Mouse (Mus musculus): Measurements from ENCODE around the gene Taf6l. TPM values are rescaled to one million over a fixed set of nuclear protein-coding genes. Genes with fewer than 3 reads are reported as not detected.

Gene Taf6l
- polyA plus RNA-seq (2014; fragmentation: Nextera tagmentation; extraction: Ambion mirVana) = 19.0 and 19.9 TPM in 2 replicates

GRCm38 (mm10) chr19:8786008-8786781 is at the start of gene Taf6l:
TSS of gene Taf6l (minus strand) at chr19:8786417.
- peak; percentile 98 for ATAC-seq (replicated peaks; ENCODE audit: insufficient number of reproducible peaks, low FRiP score, low TSS enrichment, low read depth)
- Histone ChIP-seq H3K9me3 (replicated peaks; ENCODE audit: control insufficient read depth, low read length) (no peaks in the 10 kb centered on the region), H3K9ac (replicated peaks; ENCODE audit: low read length) (peak within 1 kb of the TSS; percentile 63), H3K27ac (replicated peaks; ENCODE audit: low read depth, low read length) (peak within 1 kb of the TSS; percentile 59; the same call in 1 of the 2 replicates), H3K27me3 (ENCODE audit: control insufficient read depth, insufficient read depth, low read length) (no peaks in the 10 kb centered on the region), H3K36me3 (replicated peaks; ENCODE audit: control insufficient read depth, insufficient read depth, low read depth, low read length) (peaks cover 2% of the 10 kb centered on the region; the same call in 1 of the 2 replicates), H3K4me3 (ENCODE audit: low read depth, low read length) (peak within 1 kb of the TSS; percentile 74), H3K4me1 (ENCODE audit: control insufficient read depth, insufficient read depth, low read length) (no peaks in the 10 kb centered on the region), H3K4me2 (ENCODE audit: low read depth, low read length) (peak within 1 kb of the TSS; percentile 57)
- whole genome bisulfite sequencing = under 1% methylated on average over 32 of the region's 32 CpGs
- DNase-seq (ENCODE audit: low spot score) = peak; percentile 97

- H3K9ac ChIP-seq (replicated peaks; ENCODE audit: low read length) = no peak overlapping the region
- no peak overlapping the region for H3K27ac ChIP-seq (replicated peaks; ENCODE audit: low read depth, low read length)
- no peaks in the 10 kb centered on the region for H3K4me1 ChIP-seq (ENCODE audit: control insufficient read depth, insufficient read depth, low read length)
- DNase-seq (ENCODE audit: low spot score) = no peak
- no peak overlapping the region for H3K4me3 ChIP-seq (ENCODE audit: low read depth, low read length)
- no peaks in the 10 kb centered on the region for H3K9me3 ChIP-seq (replicated peaks; ENCODE audit: control insufficient read depth, low read length)
- H3K4me2 ChIP-seq (ENCODE audit: low read depth, low read length) = no peak overlapping the region
- H3K27me3 ChIP-seq (ENCODE audit: control insufficient read depth, insufficient read depth, low read length) = no peaks in the 10 kb centered on the region
- 95% methylated on average over 4 of the region's 4 CpGs for WGBS
- H3K36me3 ChIP-seq (replicated peaks; ENCODE audit: control insufficient read depth, insufficient read depth, low read depth, low read length) = peaks cover 33% of the 10 kb centered on the region
- no peak for ATAC-seq (replicated peaks; ENCODE audit: insufficient number of reproducible peaks, low FRiP score, low TSS enrichment, low read depth)
Observed at GRCm38 (mm10) chr19:8832971-8833370, 46.8 kb upstream of the Taf6l start.

- Histone ChIP-seq H3K9ac (replicated peaks; ENCODE audit: low read length) (no peak overlapping the region), H3K36me3 (replicated peaks; ENCODE audit: control insufficient read depth, insufficient read depth, low read depth, low read length) (peaks cover 36% of the 10 kb centered on the region), H3K27ac (replicated peaks; ENCODE audit: low read depth, low read length) (no peak overlapping the region), H3K9me3 (replicated peaks; ENCODE audit: control insufficient read depth, low read length) (no peaks in the 10 kb centered on the region), H3K4me3 (ENCODE audit: low read depth, low read length) (no peak overlapping the region), H3K27me3 (ENCODE audit: control insufficient read depth, insufficient read depth, low read length) (no peaks in the 10 kb centered on the region), H3K4me2 (ENCODE audit: low read depth, low read length) (no peak overlapping the region), H3K4me1 (ENCODE audit: control insufficient read depth, insufficient read depth, low read length) (no peaks in the 10 kb centered on the region)
- DNase-seq (ENCODE audit: low spot score) (no peak), ATAC-seq (replicated peaks; ENCODE audit: insufficient number of reproducible peaks, low FRiP score, low TSS enrichment, low read depth) (no peak)
- WGBS = 87% methylated on average over 11 of the region's 11 CpGs
Observed at GRCm38 (mm10) chr19:8831262-8831661, 45.0 kb upstream of the Taf6l start.

- H3K27me3 ChIP-seq (ENCODE audit: control insufficient read depth, insufficient read depth, low read length) = no peaks in the 10 kb centered on the region
- no peak overlapping the region for H3K27ac ChIP-seq (replicated peaks; ENCODE audit: low read depth, low read length)
- H3K9ac ChIP-seq (replicated peaks; ENCODE audit: low read length) = no peak overlapping the region
- no peak overlapping the region for H3K4me2 ChIP-seq (ENCODE audit: low read depth, low read length)
- no peak for ATAC-seq (replicated peaks; ENCODE audit: insufficient number of reproducible peaks, low FRiP score, low TSS enrichment, low read depth)
- no peak for DNase-seq (ENCODE audit: low spot score)
- peaks cover 40% of the 10 kb centered on the region for H3K36me3 ChIP-seq (replicated peaks; ENCODE audit: control insufficient read depth, insufficient read depth, low read depth, low read length)
- no peaks in the 10 kb centered on the region for H3K9me3 ChIP-seq (replicated peaks; ENCODE audit: control insufficient read depth, low read length)
- no peaks in the 10 kb centered on the region for H3K4me1 ChIP-seq (ENCODE audit: control insufficient read depth, insufficient read depth, low read length)
- WGBS = 86% methylated on average over 8 of the region's 8 CpGs
- no peak overlapping the region for H3K4me3 ChIP-seq (ENCODE audit: low read depth, low read length)
Observed at GRCm38 (mm10) chr19:8830664-8831063, 44.4 kb upstream of the Taf6l start.

DNA sequence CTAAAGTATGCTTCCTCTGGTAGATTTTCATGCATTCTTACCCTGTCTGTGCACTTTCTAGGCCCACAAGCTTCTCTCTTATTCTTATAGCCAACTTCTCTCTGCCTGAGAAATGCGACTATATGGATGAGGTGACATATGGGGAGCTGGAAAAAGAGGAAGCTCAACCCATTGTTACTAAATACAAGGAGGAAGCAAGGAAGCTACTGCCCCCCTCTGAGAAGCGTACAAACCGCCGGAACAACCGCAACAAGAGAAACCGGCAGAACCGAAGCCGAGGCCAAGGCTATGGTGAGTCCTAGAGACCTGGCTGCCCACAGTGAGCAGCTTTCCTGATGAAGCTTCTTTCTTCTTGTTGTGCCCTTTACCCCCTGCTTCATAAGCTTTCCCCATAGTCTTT is 43.4 kb upstream of the Taf6l start, which contains the start of gene AC129217.1:
Gene AC129217.1 (plus strand): TSS at position 114 of the 400 bp plus-strand sequence.
- Histone ChIP-seq H3K4me1 (ENCODE audit: control insufficient read depth, insufficient read depth, low read length) (no peaks in the 10 kb centered on the region), H3K36me3 (replicated peaks; ENCODE audit: control insufficient read depth, insufficient read depth, low read depth, low read length) (peaks cover 48% of the 10 kb centered on the region), H3K9ac (replicated peaks; ENCODE audit: low read length) (no peak within 1 kb of the TSS), H3K4me2 (ENCODE audit: low read depth, low read length) (no peak within 1 kb of the TSS), H3K4me3 (ENCODE audit: low read depth, low read length) (no peak within 1 kb of the TSS), H3K27me3 (ENCODE audit: control insufficient read depth, insufficient read depth, low read length) (no peaks in the 10 kb centered on the region), H3K9me3 (replicated peaks; ENCODE audit: control insufficient read depth, low read length) (no peaks in the 10 kb centered on the region), H3K27ac (replicated peaks; ENCODE audit: low read depth, low read length) (no peak within 1 kb of the TSS)
- DNase-seq (ENCODE audit: low spot score) (no peak), ATAC-seq (replicated peaks; ENCODE audit: insufficient number of reproducible peaks, low FRiP score, low TSS enrichment, low read depth) (no peak)
- 89% methylated on average over 8 of the region's 8 CpGs for WGBS

DNA sequence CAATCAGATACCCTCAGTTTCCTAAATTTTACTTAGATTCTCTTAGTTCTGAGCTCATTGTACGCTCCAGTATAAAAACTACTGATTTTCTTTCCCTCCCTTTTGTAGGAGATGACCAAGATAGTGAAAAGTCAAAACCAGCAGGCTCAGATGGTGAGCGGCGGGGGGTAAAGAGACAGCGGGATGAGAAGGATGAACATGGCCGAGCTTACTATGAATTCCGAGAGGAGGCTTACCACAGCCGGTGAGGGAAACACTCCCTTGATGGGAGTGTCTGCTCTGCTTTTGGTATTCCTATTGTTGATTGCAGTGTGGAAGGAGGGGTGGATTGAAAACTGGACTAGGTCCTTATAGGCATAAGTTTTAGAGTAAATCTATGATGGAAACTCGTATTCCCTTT is 36.5 kb upstream of the Taf6l start:
- 85% methylated on average over 8 of the region's 8 CpGs for WGBS
- Histone ChIP-seq H3K4me1 (ENCODE audit: control insufficient read depth, insufficient read depth, low read length) (no peaks in the 10 kb centered on the region), H3K9me3 (replicated peaks; ENCODE audit: control insufficient read depth, low read length) (no peaks in the 10 kb centered on the region), H3K27ac (replicated peaks; ENCODE audit: low read depth, low read length) (no peak overlapping the region), H3K4me3 (ENCODE audit: low read depth, low read length) (peak overlapping the region; percentile 9), H3K27me3 (ENCODE audit: control insufficient read depth, insufficient read depth, low read length) (no peaks in the 10 kb centered on the region), H3K4me2 (ENCODE audit: low read depth, low read length) (peak overlapping the region; percentile 83), H3K9ac (replicated peaks; ENCODE audit: low read length) (no peak overlapping the region; the same call in 1 of the 2 replicates), H3K36me3 (replicated peaks; ENCODE audit: control insufficient read depth, insufficient read depth, low read depth, low read length) (peaks cover 18% of the 10 kb centered on the region)
- ATAC-seq (replicated peaks; ENCODE audit: insufficient number of reproducible peaks, low FRiP score, low TSS enrichment, low read depth) (no peak), DNase-seq (ENCODE audit: low spot score) (no peak)

DNA sequence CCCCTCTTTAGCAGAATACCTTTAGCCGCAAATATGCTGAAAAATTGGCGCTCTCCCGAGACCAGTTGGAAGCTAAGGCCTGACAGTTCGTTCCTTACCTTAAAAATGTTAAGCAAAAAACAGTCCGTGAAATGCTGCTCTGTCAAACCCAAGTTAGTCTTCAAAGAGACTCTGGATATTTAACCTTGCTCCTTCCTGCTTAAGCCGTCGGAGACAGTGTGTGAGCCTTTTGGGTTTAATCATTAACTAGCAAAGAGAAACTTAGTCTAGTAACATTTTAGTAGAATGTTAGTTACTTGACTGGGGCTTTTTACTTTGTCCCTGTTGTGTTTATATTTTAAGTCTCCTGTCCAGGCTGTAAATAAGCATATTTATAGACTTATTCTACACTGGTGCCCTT is 34.9 kb upstream of the Taf6l start:
- H3K9ac ChIP-seq (replicated peaks; ENCODE audit: low read length) = peak overlapping the region; percentile 96
- H3K4me3 ChIP-seq (ENCODE audit: low read depth, low read length) = peak overlapping the region; percentile 99
- no peaks in the 10 kb centered on the region for H3K9me3 ChIP-seq (replicated peaks; ENCODE audit: control insufficient read depth, low read length)
- no peak overlapping the region for H3K27ac ChIP-seq (replicated peaks; ENCODE audit: low read depth, low read length)
- peak overlapping the region; percentile 83 for H3K4me2 ChIP-seq (ENCODE audit: low read depth, low read length)
- no peaks in the 10 kb centered on the region; the same call in 1 of the 2 replicates for H3K4me1 ChIP-seq (ENCODE audit: control insufficient read depth, insufficient read depth, low read length)
- DNase-seq (ENCODE audit: low spot score) (no peak), ATAC-seq (replicated peaks; ENCODE audit: insufficient number of reproducible peaks, low FRiP score, low TSS enrichment, low read depth) (no peak)
- WGBS = 2% methylated on average over 7 of the region's 7 CpGs
- H3K27me3 ChIP-seq (ENCODE audit: control insufficient read depth, insufficient read depth, low read length) = no peaks in the 10 kb centered on the region
- peaks cover 17% of the 10 kb centered on the region for H3K36me3 ChIP-seq (replicated peaks; ENCODE audit: control insufficient read depth, insufficient read depth, low read depth, low read length)

DNA sequence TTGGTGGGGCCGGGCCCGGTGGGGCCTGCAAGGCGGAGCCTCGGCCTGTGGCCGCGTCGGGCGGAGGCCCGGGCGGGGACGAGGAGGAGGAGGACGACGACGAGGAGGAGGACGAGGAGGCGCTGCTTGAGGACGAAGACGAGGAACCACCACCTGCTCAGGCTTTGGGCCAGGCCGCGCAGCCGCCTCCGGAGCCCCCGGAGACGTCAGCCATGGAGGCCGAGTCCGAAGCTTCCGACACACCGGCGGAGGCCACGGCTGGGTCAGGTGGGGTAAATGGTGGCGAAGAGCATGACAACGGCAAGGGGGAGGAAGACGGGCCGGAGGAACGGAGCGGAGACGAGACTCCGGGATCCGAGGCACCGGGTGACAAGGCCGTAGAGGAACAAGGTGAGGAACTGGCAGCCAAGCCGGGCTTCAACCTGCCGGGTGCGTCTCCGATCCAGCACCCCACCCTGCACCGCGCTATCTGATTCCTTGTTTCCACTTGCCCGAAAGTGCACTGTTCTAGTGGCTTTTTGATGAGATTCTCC is 34.3 kb upstream of the Taf6l start:
- Histone ChIP-seq H3K4me1 (ENCODE audit: control insufficient read depth, insufficient read depth, low read length) (no peaks in the 10 kb centered on the region; the same call in 1 of the 2 replicates), H3K27me3 (ENCODE audit: control insufficient read depth, insufficient read depth, low read length) (no peaks in the 10 kb centered on the region), H3K9ac (replicated peaks; ENCODE audit: low read length) (peak overlapping the region; percentile 96), H3K9me3 (replicated peaks; ENCODE audit: control insufficient read depth, low read length) (no peaks in the 10 kb centered on the region), H3K36me3 (replicated peaks; ENCODE audit: control insufficient read depth, insufficient read depth, low read depth, low read length) (peaks cover 14% of the 10 kb centered on the region), H3K27ac (replicated peaks; ENCODE audit: low read depth, low read length) (peak overlapping the region; percentile 98), H3K4me2 (ENCODE audit: low read depth, low read length) (peak overlapping the region; percentile 83), H3K4me3 (ENCODE audit: low read depth, low read length) (peak overlapping the region; percentile 99)
- WGBS = under 1% methylated on average over 48 of the region's 48 CpGs
- no peak for ATAC-seq (replicated peaks; ENCODE audit: insufficient number of reproducible peaks, low FRiP score, low TSS enrichment, low read depth)
- no peak for DNase-seq (ENCODE audit: low spot score)
